ENCODE assay signal across 8 mouse cellular contexts in the genomic region with DNA sequence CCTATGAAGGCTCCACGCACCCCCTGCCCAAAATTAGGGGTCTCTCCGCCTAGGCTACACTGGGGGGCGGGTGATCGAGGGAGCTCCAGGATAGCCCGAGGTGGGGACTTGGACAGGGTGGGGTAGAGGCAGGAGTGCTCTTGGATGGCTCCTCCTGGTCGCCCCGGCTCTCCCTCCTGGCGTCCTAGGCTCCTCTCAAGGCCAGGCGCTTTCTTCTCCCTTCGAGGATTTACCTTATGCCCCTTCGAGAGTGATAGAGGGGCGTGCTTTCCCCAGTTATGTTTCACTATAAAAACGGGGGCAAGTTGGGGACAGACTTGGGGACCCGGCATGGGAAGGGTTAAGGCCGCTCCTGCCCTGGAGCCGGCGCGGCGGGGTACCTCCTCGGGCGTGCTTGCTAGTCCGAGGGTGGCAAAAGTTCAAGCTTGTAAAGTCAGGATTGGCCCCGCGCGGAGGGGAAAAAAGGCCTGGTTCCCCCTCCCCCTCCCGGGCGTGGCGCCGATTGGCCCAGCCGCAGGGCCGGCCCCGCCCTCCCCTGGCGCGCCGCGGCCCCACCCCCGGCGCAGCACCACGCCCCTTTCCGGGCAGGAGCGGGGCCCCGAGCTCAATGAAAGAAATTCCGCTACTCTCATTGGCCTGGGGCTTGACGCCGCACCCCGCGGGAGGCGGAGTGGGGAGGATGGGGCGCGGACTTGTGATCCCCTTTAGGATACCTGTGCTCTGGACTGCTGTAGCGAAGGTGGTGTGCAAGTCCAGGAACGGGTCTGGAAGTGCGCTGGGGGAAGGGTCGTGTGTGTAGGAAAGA. TPM values are rescaled to one million over a fixed set of nuclear protein-coding genes. Genes with fewer than 3 reads are reported as not detected.
DNase-seq lines count a peak whose midpoint lies in the region; ATAC-seq and TF ChIP-seq lines count a peak whose summit lies in the region.

No protein-coding gene starts in this region.

- H3K36me3 ChIP-seq in hindbrain, embryonic 13.5 days = no peaks in the 10 kb centered on the region

- DNase-seq in Patski (ENCODE audit: low read depth, low spot score) = peak; percentile 80
- peak; percentile 65 to 78 for DNase-seq in cerebellum, postnatal 14 days
- peak; percentile 65 to 71 for DNase-seq in frontal cortex, postnatal 14 days (ENCODE audit: low spot score in 2 of 2)
- DNase-seq in layer of hippocampus, postnatal 14 days (ENCODE audit: low spot score in 2 of 2) = peak; percentile 72 to 90
- peak; percentile 99 for DNase-seq in lung, postnatal 14 days
- peak; percentile 98 for DNase-seq in ovary, postnatal 36 days (ENCODE audit: low spot score)
- peak; percentile 95 for DNase-seq in thymus, postnatal 25 days

- in situ Hi-C loops in Patski (cut with MboI; ENCODE audit: low pct_unique_long_range_greater_than_20kb) = loop anchor here (5.0 kb wide), 1 partner anchor 65 kb away; no protein-coding TSS in a partner anchor

- peak overlapping the region; percentile 87 for H3K4me2 ChIP-seq in hindbrain, embryonic 13.5 days

- no peaks in the 10 kb centered on the region for H3K9me3 ChIP-seq in hindbrain, embryonic 13.5 days

- H3K9ac ChIP-seq in hindbrain, embryonic 13.5 days = peak overlapping the region; percentile 88; the same call in 1 of the 2 replicates

- H3K27ac ChIP-seq in hindbrain, embryonic 13.5 days = peak overlapping the region; percentile 78

- peak; percentile 40 for ATAC-seq in Patski
- ATAC-seq in hindbrain, embryonic 13.5 days (ENCODE audit: low FRiP score) = peak; percentile 66

- no peak for TF ChIP-seq CTCF in Patski (IDR thresholded peaks at IDR 0.05)

- peaks cover 56% of the 10 kb centered on the region for H3K4me1 ChIP-seq in hindbrain, embryonic 13.5 days (replicated peaks)

- no peaks in the 10 kb centered on the region for H3K27me3 ChIP-seq in Patski
- H3K27me3 ChIP-seq in hindbrain, embryonic 13.5 days = peaks cover 62% of the 10 kb centered on the region

- 2% methylated on average over 40 of the region's 54 CpGs for WGBS in hindbrain, embryonic 13.5 days

- POLR2A ChIA-PET in Patski (lab: Charles Lee) = interaction anchor here (0.9 to 4.4 kb wide), 4 partner anchors 60 to 65 kb away, joined by 3 to 32 read pairs (median 4); no protein-coding TSS in a partner anchor

- H3K4me3 ChIP-seq in hindbrain, embryonic 13.5 days = peak overlapping the region; percentile 59

- CTCF ChIA-PET in Patski (lab: Charles Lee) = interaction anchor here (1.3 to 5.5 kb wide), 6 partner anchors 9 to 107 kb away, joined by 3 to 44 read pairs (median 8); no protein-coding TSS in a partner anchor

RNA-seq across cellular contexts. Expression of gene Smad6, which starts 0.9 kb away (rescaled TPM):
- polyA plus RNA-seq in Patski (2021) = 28.2 TPM
- polyA plus RNA-seq in hindbrain, embryonic 13.5 days (2015; fragmentation: Nextera tagmentation; extraction: Ambion mirVana) = 2.3 and 2.8 TPM in 2 replicates
- 1 to 10 TPM; 2.6 to 2.9 TPM for total RNA-seq in layer of hippocampus, postnatal 14 days (2021)

Comparison
In these comparisons a context has a peak if more than half of its experiments do, and no peak if none do; other contexts are left out.
1. Peak in every context shown above with its lines: DNase-seq, ATAC-seq, H3K4me3 ChIP-seq and H3K27ac ChIP-seq.